Mouse (Mus musculus): ENCODE results near the gene Atp5d.

DNA sequence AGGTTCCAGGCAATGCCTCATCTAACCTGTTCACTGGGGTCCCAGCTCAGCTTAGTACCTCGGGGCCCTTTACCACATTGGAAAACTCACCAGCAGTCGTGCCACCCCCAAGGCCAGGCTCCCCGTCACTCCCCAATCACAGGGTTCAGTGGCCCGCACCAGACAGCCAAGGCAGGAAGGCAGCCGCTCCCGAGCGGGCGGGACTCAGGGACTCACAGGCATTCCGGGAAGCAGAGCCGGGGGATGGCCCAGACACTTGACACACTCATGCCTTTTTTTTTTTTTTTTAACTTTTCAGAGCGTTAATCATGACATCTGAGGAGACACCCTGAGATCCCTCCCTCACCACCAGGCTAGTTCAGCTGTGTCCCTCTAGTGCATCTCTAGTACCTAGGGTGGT lies 37.5 kb upstream of the Atp5d start:
- TF ChIP-seq CTCF (IDR thresholded peaks at IDR 0.05; ENCODE audit: low read depth, low read length) (no peak), GATA1 (IDR thresholded peaks at IDR 0.05; ENCODE audit: borderline replicate concordance, low read length) (no peak), GATA2 (IDR thresholded peaks at IDR 0.05; ENCODE audit: borderline replicate concordance, low read depth, low read length) (no peak)

Data from G1E (cell line).